Mouse (Mus musculus): ENCODE data around the gene 1110017D15Rik.
"Not testable (repeated sequence)": the region's sequence is repeated elsewhere in the genome, so short reads cannot be mapped to it uniquely, and the experiment has no call there.

Gene 1110017D15Rik

DNA sequence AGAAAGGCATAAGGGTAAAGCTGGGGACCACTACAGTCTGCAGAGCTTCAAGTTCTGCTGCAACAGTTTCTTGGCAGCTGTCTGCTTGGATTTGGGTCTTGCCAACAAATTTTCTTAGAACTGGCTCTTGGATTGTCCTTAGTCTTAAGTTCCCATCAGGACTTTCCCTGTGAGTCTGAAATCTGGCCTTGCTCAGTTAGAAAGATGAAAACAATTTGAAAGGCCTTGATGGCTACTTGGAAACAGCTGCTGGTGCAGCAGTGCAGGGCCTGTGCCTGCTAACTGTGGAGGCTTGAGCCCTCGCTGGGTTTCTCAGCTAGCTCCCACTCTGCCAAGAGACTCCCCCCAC lies 37.7 kb downstream of the 1110017D15Rik start:
- DNase-seq (ENCODE audit: low spot score in 2 of 2), result no peak

DNA sequence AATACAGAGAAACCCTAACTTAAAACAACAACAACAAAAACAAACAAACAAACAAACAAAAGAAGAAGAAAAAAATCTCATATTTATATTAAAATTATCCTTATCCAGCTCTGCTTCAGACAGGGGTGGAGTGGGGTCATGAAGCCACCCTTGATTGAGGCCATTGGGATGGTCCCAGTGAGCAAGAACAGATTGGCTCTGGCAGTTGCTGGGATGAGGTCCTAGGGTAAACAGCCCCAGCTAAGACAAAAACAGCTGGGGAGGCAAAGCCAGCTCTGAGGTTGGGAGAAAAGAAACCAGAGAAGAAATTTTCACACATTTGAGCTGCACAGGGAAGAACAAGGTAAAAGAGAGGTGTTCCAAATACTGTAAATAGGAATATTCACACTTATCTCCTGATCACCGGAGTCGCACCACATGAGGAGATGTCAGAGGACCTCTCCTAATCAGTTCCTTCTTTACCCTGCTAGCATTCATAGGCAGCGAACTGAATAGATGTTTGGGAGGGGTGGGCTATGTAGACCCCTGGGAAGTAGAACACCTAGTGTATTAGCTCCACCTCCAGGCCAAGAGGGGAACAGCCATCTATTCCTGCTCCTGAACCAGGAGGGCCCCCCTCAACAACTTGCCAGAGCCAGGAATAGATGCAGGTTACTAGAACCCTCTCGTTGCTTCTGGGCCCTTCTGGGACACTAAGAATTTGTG lies 38.2 kb downstream of the 1110017D15Rik start:
- DNase-seq (ENCODE audit: low spot score in 2 of 2), result no peak

DNA sequence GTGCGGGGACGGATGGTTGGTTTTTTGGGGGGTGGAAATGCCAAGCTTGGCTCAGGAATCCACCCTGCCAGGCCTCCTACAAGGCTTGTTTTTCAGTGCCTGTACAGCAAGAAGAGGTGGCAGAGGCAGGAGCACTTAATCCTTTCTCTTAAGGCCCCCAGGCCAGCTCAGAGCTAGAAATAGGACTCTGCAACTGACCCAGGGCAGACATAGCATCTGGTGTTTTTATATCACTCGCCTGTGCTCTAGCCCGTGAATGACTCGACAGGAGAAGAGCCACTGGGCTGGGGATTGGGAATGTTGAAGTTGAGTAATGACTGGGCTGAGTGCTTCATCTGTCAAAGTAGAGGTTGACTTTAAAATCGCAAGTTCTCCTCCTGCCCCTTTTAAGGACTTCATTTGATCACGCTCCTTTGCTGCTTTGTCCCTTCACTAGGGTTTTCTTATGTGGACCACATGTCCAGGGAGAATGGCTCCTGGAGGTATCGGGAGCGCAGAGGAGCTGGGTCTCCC lies 39.4 kb downstream of the 1110017D15Rik start:
- no peak for DNase-seq (ENCODE audit: low spot score in 2 of 2)

DNA sequence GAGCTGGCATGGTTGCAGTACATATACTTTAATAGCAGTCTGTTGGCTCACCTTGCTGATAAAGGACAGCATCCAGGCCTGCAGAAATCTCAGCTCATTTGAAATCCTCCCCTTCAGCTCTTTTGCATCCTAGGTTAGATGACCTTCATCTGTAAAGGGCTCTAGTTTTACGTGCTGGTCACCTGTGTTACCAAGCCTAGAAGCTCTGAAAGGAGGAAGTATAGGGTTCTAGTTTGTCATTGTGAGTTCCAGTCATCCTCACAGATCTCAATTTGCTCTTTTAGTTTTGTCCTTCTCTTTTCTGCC lies 45.8 kb downstream of the 1110017D15Rik start:
- DNase-seq (ENCODE audit: low spot score in 2 of 2), result no peak

DNA sequence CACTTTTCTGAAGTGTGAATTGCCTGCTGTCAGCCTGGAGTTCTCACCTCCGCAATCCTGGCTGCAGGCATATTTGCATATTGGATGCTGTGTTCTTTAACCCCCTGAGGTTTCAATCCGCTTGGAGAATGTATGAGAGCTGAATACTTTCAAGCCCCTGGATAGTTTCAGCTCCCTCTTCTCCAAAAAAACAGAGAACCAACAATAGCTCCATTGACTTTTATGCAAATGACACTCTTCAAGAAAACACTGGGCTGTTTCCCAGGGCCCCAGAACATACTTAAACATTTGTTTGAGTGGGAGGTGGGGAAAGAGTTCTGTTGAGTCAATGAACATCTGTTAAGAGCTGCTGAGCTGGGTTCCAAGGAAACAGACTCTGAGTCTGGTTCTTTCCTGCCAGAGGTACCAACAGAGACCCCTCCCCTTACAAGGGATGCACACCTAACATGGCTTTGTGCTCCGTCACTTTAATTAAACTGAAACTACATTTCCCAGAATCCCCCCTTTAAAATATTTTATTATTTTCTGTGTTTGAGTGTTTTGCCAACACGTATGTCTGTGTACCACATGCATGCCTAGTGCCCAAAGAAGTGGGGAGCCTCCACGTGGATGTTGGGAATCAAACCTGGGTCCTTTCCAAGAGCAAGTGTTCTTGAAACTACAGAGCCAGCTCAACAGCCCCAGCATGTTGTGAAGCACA lies 46.3 kb downstream of the 1110017D15Rik start:
- no peak for DNase-seq (ENCODE audit: low spot score in 2 of 2)

DNA sequence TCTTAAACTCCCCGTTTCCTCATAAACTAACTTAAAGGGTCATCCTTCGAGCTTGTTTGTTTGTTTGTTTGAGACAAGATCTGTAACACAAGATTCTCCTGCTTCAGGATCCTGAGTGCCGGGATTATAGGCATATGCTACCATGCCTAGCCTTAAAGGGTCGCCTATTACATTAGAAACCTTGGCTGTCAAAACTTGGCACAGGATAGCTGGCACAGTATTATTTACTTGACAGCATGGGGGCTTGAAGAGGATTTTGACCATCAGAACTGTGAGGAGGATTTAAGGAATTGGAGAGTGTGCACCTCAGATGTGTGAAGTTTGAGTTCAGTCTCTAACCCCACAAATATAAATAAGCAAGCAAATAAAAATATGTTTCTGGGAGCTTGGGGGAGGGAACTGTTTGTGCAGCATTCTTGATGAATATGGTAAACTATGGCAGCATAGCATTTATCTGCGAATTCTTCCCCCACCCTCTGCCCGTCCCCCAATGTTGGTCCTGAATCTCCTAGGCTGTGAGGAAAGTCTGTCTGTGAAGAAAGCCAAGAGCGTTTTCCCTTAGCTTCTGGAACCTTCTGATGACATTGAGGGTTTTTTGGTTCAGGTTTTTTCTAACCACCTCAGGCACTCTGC lies 47.0 kb downstream of the 1110017D15Rik start:
- no peak for DNase-seq (ENCODE audit: low spot score in 2 of 2)

DNA sequence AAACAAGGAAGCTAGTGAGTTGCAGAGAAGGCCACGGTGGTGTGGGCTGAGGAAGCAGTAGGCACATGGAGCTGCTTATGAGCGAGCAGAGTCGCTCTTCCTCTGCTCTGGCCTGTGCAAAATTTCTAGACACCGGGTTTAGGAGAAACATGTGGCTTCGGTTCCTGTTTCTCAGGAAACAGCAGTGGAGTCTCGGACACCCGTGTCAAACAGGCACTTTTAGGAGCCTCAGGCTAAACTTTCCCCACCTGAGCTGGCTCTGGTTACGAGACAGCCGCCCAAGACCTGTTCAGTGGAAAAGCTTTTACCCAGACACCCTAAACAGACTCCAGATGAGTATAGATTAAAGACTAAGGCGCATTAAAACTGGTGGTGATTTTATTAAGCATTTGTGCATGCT lies 47.9 kb downstream of the 1110017D15Rik start:
- DNase-seq (ENCODE audit: low spot score in 2 of 2), result no peak

DNA sequence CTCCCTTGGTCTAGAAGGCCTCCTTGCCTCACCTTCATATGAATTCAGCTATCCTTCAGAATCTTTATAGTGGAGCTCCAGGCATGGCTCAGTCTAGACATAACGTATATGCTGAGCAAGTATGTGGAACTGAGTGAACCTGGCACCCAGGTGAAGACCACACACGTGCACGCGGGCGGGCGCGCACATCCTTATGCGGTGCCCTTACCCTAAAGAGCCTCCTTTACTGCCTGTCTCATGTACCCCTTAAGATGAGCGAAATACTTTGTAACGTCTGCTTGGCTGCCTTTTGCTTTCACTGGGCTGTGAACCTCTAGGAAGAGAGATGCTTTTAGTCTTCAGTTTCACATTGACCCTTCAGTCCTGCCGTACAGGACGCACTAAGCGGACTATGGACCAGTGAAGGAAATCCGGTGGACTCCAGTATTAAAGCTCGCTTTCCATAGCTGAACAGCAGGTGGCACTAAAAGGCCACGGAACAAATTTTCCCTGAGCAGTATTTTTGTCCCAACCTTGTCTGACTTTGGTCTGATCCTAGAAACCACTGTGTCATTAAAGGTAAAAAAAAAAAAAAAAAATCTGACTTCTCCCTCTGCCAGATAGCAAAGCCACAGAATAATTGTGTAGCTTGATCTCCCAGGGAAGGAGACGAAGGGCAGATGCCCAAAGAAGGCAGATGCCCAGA lies 48.6 kb downstream of the 1110017D15Rik start:
- peak in 1 of 2 experiments; percentile 31 for DNase-seq (ENCODE audit: low spot score in 2 of 2)

DNA sequence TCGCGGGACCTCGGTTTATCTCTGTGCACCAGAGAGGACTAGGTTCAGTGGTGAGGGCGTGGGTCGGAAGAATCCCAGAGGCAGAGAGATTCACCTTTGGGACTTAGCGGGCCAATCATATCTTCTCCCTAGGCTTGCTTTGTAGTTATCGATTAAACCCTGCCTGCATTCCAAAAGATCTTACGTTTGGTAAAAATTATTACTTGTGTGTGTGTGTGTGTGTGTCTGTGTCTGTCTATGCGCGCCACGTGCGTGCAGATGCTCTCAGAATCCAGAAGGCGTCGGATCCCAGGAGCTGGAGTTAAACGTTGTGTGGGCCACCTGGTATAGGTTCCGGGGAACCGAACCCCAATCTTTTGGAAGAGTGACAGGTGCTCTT lies 51.9 kb downstream of the 1110017D15Rik start:
- DNase-seq (ENCODE audit: low spot score in 2 of 2), result no peak

DNA sequence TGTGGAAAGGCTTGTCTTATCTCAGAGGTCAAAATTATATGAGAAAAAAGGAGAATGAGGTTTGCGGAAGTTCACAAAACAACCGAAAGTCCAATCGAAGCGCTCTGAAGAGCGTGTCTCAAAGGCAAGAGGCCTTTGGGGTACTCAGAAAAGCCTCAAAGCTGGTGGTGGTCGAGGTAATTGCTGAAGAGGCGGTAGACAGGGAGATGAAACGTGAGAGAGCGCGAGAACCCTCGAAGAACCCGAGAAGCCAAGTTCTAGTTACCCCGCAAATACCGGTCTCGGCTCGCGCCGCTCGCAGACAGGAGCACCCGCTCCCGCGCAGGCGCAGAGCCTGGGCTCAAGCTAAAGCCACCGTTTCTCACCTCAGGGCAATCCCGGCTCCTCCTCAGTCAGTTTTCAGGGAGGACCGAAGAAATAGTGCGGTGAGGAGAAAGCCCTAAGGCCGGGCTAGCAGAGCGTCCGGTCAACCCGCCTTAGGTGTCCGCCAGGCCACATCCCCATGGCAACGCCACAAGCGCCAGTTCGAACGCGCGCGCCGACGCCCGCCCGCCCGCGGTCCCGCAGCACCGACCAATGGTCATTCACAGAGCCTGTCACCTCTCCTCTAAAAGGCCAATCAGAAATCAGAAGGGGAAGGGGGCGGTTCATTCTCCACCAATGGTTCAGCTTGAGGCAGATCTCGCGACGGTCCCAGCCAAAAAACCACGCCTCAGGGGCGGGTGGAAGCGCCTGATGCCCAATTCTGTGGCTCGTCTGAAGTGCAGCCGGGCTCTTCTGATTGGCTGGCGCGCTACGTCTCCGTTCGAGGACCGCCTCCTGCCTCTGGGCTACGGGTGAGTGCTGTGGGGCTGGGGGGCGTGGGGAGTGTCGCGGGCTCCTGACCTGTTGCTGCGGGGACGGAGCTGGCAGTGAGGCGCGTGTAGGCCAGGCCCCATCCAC lies 52.5 kb downstream of the 1110017D15Rik start, which contains the start of the genes Kif24 and Nudt2:
Kif24 (minus strand) TSS at position 543 of the 942 bp plus-strand sequence.
Nudt2 (plus strand) TSS at position 807 of the 942 bp plus-strand sequence.
- peak; percentile 92 to 98 for DNase-seq (ENCODE audit: low spot score in 2 of 2)

DNA sequence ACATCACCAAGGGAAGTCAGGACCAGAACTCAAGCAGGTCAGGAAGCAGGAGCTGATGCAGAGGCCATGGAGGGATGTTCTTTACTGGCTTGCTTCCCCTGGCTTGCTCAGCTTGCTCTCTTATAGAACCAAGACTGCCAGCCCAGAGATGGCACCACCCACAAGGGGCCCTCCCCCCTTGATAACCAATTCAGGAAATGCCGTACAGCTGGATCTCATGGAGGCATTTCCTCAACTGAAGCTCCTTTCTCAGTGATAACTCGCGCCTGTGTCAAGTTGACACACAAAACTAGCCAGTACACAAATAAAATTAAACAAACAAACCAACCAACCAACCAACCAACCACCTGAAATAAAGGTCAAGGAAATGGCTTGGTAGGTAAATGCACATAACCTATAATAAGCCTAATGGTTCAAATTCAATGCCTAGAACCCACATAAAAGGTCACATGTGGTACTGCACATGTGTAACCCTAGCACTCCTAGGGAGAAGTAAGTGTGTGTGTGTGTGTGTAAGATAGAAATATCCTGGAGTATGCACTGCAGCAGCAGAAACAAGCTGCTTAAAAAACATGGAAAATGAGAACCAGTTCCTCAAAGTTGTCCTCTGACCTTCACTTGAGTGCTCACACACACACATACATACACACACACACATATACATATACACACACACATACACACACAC lies 53.9 kb downstream of the 1110017D15Rik start:
- DNase-seq (ENCODE audit: low spot score in 2 of 2), result not testable (repeated sequence)

DNA sequence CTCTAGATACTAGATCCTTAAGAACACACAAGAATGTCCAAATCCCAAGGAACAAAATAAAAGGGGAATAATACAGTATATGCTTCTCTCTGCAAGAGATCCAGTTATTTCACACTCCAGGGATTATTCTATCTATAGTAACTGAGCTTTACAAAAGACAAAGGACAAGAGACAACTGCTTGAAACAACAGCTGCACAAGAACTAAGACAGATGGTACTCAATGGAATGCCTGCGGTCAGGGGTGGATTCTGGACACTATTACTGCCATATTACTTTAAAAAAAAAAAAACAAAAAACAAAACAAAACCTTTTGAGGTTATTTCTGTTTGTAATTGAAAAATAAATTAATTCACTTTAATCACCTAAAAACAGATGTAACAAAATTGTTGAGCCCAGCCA lies 56.4 kb downstream of the 1110017D15Rik start:
- DNase-seq (ENCODE audit: low spot score in 2 of 2), result no peak
